Mouse (Mus musculus): ENCODE results near the gene Ulk4.
A peak's percentile ranks its signal among the peaks of the same experiment; 100 is the strongest.

DNA sequence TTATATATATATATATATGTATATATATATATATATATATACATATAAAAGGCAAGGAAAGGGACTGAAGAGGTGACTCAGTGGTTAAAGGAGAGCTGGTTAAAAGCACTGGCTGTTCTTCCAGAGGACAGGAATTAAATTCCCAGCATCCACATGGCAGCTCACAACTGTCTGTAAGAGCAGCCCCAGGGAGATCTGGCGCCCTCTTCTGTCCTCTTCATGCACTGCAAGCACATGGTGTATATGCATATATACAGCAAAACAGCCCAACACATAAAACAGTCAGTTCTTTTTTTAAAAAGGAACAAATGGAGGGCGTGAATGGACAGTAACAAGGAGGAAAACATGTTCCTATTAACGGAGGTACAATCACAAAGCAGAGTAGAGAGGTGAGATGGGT is 64.7 kb downstream of the Ulk4 start:
- TF ChIP-seq CTCF (IDR thresholded peaks at IDR 0.05; ENCODE audit: low read depth) (peak; percentile 37), EP300 (IDR thresholded peaks at IDR 0.05; ENCODE audit: low read depth) (no peak)

Measured in liver, postnatal 0 days (tissue).